Mouse (Mus musculus) megakaryocyte, adult 5-6 weeks (primary cell): ENCODE measurements around the gene Fbxo41. TPM values are rescaled to one million over a fixed set of nuclear protein-coding genes. Genes with fewer than 3 reads are reported as not detected.

Experiments
- ATAC-seq: 2 replicates; pipeline ENCODE4 v1.8.0; 2016; ENCODE audit warnings: mild to moderate bottlenecking, inconsistent platforms; ENCODE audit not compliant: poor library complexity, severe bottlenecking
- total RNA-seq, 2 experiments: library from RNA; stranded (forward) in 1 of 2; stranded (reverse) in 1 of 2; fragments of 153-499, 151-499 nt in 1 of 2; fragments of 221-1000, 200-1000 nt in 1 of 2; gene quantifications; 2 replicates each; pipeline versions ENCODE4 v1.2.3 to v1.2.4; 2015 to 2017

Fbxo41 gene
- total RNA-seq, 2 experiments from 2014 or later = not detected

- no peak for ATAC-seq
Measured at GRCm38 (mm10) chr6:85496976-85497375, 5.8 kb downstream of the Fbxo41 start.

DNA sequence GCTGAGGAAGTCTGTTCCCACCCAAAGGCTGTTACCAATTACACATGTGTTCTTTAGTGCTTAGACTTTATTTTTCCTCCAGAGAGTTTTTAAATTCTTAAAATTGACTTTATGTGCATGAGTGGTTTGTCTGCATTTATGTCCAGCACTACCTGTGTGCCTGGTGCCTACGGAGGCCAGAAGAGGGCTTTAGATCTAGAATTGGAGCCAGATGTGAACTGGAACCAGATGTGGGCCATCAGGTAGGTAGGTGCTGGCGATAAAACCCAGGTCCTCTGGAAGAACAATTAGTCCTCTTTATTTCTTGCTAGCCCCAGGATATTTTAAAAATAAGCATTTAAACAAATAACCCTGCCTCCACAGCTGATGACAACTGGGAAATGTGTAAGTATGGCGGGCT lies 11.2 kb downstream of the Fbxo41 start:
- ATAC-seq = no peak

GRCm38 (mm10) chr6:85490252-85490651 lies 12.5 kb downstream of the Fbxo41 start:
- no peak for ATAC-seq

GRCm38 (mm10) chr6:85489717-85490116 lies 13.1 kb downstream of the Fbxo41 start:
- no peak for ATAC-seq

DNA sequence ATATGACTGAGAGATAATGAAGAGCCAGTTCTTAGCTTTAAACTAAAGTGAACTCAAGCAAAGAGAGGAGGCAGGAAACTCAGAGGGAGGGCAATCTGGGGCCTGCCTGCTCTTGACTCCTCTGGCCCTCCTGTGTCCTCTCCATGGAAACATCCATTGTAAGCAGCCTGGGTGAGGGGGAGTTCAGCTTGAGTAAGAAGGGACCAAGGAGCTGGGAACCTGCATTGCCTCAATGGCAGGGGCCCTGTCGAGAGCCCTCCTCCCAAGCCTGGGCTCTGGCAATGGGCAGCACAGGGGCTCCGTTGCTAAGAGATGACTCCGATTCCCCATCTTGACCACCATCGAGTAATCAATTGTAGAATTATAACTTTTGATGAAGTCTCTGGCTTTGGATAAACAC lies 14.3 kb downstream of the Fbxo41 start:
- ATAC-seq = no peak

DNA sequence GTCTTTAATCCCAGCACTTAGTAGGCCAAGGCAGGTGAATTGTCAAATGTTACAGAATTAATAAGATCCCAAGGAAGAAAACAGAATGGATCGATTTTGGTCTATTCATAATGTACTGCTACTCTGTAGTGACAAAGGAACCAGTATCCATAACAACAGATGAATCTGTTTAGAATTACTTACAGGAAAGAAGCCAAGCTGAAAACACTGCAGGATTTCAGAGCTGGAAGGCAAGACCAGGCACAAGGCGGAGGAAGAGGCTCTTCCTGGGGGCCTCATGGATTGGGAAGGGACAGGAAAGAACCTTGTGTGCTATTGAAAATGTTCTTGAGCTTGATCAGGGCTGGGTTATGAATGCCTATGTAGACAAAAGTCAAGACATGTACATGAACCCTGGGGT lies 17.1 kb downstream of the Fbxo41 start:
- no peak for ATAC-seq

- no peak for ATAC-seq
Measured at GRCm38 (mm10) chr6:85483843-85484721, 18.7 kb downstream of the Fbxo41 start.

GRCm38 (mm10) chr6:85480685-85481084 lies 22.1 kb downstream of the Fbxo41 start:
- ATAC-seq = no peak

DNA sequence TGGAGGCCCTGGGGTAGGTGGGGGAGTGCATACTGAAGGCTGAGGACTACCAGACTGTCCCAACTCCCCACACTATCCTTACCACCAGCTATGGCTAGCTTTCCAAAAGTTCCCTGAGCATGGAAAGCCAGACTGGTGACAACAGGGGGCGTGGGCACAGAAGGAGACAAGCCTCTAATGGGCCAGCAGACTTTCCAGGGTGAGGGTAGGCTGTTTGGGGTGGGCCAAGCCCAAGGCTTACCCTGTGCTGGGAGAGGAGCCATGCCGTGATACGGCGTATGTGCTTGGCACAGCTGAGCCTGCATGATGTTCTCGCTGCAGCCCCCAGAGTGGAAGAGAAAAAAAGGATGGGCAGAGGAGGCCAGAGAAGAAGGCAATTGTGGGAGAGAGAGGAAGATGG lies 22.8 kb downstream of the Fbxo41 start:
- ATAC-seq = no peak

- ATAC-seq = no peak
Measured at GRCm38 (mm10) chr6:85478416-85478815, 24.4 kb downstream of the Fbxo41 start.

DNA sequence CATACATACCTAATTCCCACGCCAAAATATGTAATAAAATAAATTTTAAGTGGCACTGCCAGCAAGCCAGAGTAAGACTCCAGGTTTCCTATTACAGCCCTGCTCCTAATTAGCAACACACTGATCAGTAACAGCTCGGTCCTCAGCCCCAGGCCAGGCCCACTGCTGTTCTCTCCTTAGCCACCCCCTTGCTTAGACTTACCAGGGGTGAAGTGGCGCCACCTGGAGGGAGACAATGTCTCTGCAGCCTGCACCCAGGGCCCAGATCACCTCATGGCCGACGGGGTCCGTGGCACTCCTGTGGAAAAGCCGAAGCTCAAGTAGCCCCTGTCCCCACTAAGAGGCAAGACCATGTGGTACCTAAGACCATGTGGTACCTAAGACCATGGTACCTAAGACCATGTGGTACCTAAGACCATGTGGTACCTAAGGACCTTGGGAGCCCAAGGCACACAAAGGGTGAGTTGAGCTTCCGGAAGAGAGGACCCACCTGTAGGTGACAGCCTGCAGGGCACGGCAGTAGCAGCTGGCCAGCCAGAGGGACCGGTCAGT lies 25.4 kb downstream of the Fbxo41 start:
- ATAC-seq = peak; percentile 64

DNA sequence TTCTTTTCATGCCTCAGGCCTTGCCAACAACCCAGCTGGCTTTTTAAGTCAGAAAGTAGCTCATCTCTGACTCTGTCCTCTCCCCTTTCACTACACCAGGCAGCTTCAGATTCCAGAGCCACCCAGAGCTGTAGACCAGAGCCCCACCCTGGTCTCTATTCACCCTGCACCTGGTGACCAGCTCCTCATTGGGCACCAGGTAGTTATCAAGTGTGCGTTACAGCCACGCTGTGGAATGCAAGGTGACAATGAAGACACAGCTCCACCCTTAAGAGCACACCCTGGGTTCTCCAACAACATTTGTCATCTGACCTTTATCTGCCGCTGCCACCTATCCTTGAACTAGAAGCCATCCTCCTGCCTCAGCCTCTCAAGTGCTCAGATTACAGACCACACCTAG lies 27.2 kb downstream of the Fbxo41 start:
- ATAC-seq = no peak

DNA sequence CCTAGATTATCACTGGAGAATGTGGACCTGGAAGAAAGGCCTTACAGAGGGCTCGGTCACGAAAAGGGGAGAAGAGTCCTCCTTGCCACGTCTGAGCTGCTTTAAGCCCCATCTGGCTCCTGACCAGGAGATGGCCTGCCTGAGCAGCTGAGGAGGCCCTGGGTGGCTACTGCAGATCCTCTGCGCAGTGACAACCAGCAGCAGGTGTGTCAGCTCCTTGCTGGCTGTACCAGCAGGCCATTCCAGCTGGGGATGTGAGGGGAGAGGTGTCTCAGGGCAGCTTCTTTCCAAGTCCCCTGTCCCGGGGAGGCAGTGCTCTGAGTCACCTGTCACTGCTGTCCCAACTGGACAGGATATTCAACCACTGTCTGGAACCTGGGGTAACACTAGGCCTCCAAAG lies 30.3 kb downstream of the Fbxo41 start:
- no peak for ATAC-seq

GRCm38 (mm10) chr6:85471962-85472361 lies 30.8 kb downstream of the Fbxo41 start:
- ATAC-seq = no peak

GRCm38 (mm10) chr6:85469660-85470430 lies 32.9 kb downstream of the Fbxo41 start:
- no peak for ATAC-seq

DNA sequence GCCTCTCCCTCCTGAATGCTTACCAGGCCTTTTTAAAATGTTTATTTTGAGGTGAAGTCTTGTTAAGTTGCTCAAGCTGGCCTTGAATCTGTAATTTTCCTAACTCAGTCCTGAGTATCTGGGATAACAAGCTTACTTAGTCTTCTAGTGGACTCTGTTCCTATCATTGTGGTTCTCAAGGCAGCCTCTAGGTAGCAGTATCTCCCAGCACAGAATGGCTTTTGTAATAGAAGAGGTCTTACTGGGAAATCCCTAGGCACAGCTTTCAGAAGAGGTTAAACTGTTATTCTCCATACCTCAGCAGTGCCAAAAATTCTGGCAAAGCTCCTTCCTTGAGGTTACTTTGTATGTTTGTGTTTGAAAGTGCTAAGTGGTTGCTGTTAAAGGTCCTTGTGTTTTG lies 37.4 kb downstream of the Fbxo41 start:
- ATAC-seq = no peak

DNA sequence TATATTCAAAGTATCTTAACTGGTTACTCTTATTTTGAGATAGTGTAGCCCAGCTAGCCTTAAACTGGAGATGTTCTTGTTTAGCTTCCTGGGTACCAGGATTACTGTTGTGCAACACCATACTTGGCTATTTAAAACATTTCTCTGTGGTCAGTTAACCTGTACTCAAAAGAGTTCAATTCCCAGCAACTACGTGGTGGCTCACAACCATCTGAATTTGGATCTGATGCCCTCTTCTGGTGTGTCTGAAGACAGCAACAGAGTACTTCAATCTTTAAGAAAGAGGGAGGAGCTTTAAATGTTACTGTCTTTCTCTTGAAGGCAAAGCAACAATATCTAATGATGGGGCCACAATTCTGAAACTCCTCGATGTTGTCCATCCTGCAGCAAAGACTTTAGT lies 43.2 kb downstream of the Fbxo41 start:
- no peak for ATAC-seq

DNA sequence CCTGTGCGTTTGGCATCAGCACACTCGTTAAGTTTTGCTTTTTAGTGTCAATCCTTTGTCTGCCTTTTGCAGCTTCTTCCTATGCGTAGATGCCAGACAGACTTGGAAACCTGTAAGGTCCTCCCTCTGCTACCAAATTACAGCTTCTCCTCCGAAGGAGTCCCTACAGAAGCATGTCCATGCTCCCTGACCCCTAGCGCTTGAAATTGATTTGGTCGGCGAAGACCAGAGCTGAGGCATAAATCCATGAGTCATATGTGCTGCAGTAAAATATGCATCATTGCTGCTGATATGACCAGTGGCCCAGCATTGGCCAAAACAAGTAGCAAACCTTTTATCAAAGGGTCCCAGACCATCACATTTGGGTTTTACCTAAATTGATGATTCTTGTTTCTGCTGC lies 50.0 kb downstream of the Fbxo41 start:
- no peak for ATAC-seq

DNA sequence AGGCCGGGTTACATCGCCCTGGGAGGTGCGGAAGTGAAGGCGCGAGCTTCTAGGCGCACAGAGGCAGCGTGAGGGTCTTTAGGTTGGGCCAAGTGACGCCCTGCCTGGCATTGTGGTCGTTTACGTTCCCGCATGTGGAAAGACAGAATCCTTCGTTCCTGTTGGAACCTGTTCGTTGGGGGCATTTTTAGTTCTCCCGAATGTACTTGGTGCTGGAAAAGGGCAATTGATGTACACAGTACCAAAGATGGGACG lies 50.5 kb downstream of the Fbxo41 start:
- ATAC-seq = peak; percentile 13

GRCm38 (mm10) chr6:85451664-85452410 lies 51.0 kb downstream of the Fbxo41 start, which contains the start of gene Pradc1:
TSS of gene Pradc1 (minus strand) at chr6:85451970.
- peak; percentile 76 for ATAC-seq
